Mouse (Mus musculus) CD4-positive, CD25-positive, alpha-beta regulatory T cell, adult 4 months (primary cell): ENCODE results near the gene 4932438H23Rik. TPM values are rescaled to one million over a fixed set of nuclear protein-coding genes. Genes with fewer than 3 reads are reported as not detected.

Experiments
- ATAC-seq: one replicate; pipeline ENCODE4 v1.8.0; 2017
- polyA plus RNA-seq, 2 experiments: library from polyadenylated mRNA; unstranded; fragments of 100-300 nt; shearing (Covaris generic); gene quantifications; one replicate each; pipeline ENCODE4 v1.2.1; 2017

The 4932438H23Rik gene
- polyA plus RNA-seq = 1 to 10 TPM; 1.5 to 2.0 TPM

- no peak for ATAC-seq
These were observed at the start of gene 4932438H23Rik for GRCm38 (mm10) chr16:91095022-91095421. 4932438H23Rik (minus strand) TSS chr16:91095122.

DNA sequence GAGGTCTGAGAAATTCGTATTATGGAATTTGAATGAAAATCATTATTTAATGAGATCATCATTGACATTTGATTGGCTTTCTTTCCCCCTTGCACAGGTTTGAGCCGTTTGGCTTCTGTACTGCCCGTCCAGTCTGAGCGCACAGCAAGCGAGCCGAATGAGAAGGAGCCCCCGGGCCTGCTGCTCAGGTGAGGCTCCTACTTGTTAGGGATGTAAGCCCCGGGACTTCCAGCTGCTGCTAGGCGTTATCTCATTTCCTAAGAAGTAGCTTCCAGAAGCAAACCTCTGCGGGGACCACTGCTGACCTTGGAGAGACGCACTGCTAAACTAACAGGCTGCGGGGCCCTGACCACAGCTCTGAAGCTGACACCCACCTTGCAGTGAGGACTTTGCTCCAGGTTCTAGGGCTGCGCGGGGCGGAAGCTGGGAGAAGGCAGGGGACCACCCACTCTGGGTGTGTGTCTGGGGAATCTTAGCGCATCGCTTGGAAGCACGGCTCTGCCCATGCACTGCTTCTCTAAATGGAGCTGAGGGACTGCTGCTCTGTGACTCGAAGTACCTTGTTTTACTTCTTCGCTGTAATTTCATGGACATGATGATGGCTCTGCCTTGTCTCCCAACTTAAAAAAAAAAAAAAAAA lies 46.2 kb upstream of the 4932438H23Rik start:
- ATAC-seq = no peak

GRCm38 (mm10) chr16:91140457-91140856 lies 45.5 kb upstream of the 4932438H23Rik start:
- ATAC-seq = no peak

GRCm38 (mm10) chr16:91140056-91140455 lies 45.1 kb upstream of the 4932438H23Rik start:
- ATAC-seq = no peak

DNA sequence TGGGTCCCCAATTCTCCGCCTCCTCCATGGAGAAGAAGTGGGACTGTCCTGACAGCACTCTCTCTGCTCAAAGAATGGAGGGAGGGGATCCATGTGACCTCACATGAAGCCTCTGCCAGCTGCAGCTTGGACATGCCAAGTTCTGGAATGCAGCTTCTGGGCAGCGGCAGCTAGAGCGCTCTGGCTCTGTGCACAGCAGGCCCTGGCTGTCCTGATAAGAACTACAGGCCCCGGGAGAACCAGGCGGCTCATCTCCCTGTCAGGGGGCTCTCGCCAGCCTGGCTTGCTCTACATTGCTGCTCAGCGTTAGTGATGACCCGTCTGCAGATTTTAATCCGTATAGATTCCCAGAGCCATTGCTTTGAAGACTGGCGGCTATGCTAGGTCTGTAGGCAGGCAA lies 44.6 kb upstream of the 4932438H23Rik start:
- ATAC-seq = no peak

GRCm38 (mm10) chr16:91138736-91139135 lies 43.8 kb upstream of the 4932438H23Rik start:
- ATAC-seq = no peak

- no peak for ATAC-seq
These were observed 43.2 kb upstream of the 4932438H23Rik start for GRCm38 (mm10) chr16:91138151-91138550.

DNA sequence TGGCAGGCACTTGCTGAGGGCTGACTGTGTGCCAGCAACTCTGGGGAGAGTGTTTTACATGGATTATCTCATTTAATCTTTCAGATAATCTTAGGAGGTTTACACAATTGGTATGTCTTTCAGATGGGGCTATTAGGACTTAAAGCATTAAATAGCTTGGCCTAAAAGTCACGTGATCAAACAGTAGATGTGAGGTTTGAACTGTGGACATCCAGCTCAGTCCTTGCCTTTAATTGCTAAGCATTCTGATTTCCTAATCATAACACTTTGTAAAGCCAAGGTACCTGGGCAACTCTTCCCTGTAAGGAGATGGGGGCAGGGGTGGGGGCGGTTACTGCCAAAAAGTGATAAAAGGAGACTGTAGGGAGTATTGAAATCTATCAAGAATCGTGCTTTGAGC lies 41.7 kb upstream of the 4932438H23Rik start:
- no peak for ATAC-seq

DNA sequence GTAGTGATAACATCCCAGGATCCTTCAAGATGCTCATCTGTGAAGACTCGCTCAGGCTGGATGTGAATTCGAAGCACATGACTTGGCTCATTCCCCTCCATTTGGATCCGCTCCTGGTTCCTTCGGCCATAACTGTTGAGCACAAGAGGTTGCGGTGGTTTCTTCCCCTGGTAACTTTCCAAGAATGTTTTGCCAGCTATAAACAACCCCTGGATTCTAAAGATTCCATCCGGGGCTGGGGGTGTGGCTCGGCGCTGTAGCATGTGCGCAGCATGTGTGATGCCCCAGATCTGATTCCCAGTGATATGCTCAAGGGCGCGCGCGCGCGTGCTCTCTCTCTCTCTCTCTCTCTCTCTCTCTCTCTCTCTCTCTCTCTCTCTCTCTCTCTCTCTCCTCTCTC lies 35.0 kb upstream of the 4932438H23Rik start:
- no peak for ATAC-seq

- no peak for ATAC-seq
These were observed 33.5 kb upstream of the 4932438H23Rik start for GRCm38 (mm10) chr16:91128431-91128830.

GRCm38 (mm10) chr16:91126734-91127524 lies 32.0 kb upstream of the 4932438H23Rik start:
- no peak for ATAC-seq

GRCm38 (mm10) chr16:91124256-91124655 lies 29.3 kb upstream of the 4932438H23Rik start:
- ATAC-seq = no peak

- ATAC-seq = no peak
These were observed 28.9 kb upstream of the 4932438H23Rik start for GRCm38 (mm10) chr16:91123821-91124220.

DNA sequence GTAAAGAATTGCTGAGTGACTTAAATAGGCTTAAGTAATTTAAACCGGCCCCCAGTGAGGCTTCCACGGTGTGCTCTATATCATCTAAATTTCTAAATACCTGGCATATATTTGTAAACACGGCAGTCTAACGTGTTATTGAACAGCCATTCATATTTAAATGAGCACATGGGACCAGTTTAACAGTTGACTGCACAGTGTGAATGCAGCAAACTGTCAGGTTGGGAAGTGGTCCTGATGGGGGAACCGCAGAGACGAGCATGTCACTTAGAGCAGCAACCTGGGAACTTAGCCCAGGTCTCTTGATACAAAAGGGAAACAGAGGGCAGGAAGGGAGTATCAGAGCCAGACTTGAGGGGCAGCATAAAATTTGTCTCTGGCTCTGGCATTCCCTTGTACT lies 25.0 kb upstream of the 4932438H23Rik start:
- ATAC-seq = no peak

GRCm38 (mm10) chr16:91116696-91117095 lies 21.8 kb upstream of the 4932438H23Rik start:
- ATAC-seq = no peak

DNA sequence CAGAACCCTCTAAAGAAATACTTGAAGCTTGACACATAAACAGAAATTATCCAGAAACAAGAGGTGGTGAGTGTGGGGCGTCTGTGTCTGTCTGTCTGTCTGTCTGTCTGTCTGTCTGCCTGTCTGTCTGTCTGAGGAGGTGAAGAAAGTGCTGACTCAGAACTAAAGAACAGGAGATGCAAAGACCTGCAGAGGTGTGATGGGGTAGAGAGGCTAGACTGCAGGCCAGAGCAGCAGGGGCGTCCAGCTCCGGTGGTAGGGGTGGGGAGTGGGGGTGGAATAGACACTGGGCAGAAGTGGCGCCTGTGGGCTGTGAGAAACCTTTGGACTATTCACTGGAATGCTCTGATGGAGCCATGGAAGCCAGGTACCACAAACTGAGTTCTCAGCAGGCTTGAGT lies 21.1 kb upstream of the 4932438H23Rik start:
- ATAC-seq = no peak

DNA sequence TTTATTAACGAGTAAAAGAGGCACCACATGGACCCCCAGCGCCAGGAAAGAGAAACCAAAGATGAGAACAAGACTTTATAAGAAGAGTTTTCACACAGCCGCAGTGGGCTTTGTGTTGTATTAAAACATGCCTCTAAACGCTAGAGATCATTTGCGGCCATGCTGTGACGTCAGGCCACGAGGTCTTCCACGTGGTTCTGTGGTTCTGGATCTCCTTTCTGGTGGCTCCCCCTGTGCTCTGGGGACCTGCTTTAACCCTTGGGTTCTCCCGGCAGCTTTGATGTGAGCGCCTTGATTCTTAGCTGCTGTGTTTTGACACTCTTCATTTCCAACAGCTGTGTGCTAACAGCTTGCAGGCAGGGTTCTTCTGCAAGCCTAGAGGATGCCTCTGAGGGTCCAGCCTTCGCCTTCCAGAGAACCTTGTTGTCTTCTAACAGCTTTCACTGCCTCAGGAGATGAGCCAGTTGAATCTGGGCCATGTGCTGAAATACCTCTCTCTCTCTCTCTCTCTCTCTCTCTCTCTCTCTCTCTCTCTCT lies 16.1 kb upstream of the 4932438H23Rik start:
- ATAC-seq = no peak

GRCm38 (mm10) chr16:91107608-91108007 lies 12.7 kb upstream of the 4932438H23Rik start:
- ATAC-seq = no peak

- no peak for ATAC-seq
These were observed 10.6 kb upstream of the 4932438H23Rik start for GRCm38 (mm10) chr16:91105481-91106051.

- ATAC-seq = no peak
These were observed 10.0 kb upstream of the 4932438H23Rik start for GRCm38 (mm10) chr16:91104821-91105480.

DNA sequence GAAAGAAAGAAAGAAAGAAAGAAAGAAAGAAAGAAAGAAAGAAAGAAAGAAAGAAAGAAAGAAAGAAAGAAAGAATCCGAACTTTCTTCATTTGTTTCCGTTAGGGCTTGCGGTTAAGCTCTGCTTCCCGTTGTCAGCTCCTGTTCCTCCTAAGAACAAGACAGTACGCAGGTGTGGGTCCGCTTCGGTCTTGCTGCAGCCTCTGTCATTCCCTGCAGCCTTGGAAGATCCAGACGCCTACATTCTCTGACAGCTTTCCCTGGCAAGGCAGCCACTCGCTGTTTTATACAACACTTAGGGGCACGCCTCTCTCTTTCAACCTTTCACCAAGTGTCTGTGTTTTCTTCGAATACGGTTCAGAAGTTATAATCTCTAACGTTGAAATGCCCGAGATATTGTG lies 8.5 kb upstream of the 4932438H23Rik start:
- no peak for ATAC-seq

DNA sequence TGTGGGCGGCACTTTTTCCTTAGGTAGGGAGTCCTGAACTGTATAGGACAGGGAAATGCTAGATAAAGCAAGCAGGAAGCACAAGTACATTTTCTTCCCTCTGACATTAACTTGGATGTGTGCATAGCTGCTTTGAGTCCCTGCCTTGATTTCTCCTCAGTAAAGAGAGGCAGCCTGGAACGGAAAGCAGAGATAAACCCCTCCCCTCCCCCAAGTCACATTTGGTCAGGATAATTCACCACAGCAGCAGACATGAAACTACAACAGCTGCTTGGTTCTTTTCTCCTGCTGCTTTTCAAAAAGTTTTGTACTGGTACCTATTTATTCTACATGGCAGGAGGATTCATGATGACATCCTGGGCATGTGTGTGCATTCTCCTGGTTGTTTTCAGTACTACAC lies 5.6 kb upstream of the 4932438H23Rik start:
- no peak for ATAC-seq
